Mouse (Mus musculus) embryonic fibroblast, embryonic 13.5 days (primary cell): ENCODE measurements around the gene Fkbp7.

Source experiments
- CTCF ChIP-seq: IDR thresholded peaks from 2 replicates; pipeline ENCODE4 v1.5.1; 2011; ENCODE audit warnings: mild to moderate bottlenecking, control low read depth, low read length, moderate library complexity, borderline replicate concordance; ENCODE audit not compliant: insufficient read depth
- POLR2A ChIP-seq: IDR thresholded peaks from 2 replicates; pipeline ENCODE4 v1.6.1; 2011; ENCODE audit warnings: low read depth, mild to moderate bottlenecking, control low read depth, low read length, moderate library complexity

DNA sequence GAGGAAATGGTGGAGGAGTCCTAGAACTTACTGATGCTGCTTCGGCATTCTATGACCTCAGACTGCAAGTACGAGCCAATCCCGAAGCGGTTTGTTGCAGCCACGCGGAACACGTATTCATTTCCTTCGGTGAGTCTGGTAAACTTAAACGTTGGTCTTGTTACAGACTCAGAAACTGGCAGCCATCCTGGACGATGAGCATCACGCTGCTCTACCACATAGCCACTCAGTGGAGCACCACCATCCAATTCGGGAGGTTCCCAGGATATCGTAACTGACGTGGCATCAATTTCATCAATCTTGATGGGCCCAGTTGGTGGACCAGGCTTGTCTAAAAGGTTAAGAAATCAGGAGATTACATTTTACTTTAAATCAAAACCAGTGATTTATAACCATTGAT, 46.7 kb upstream of the Fkbp7 start:
- no peak for TF ChIP-seq CTCF
- TF ChIP-seq POLR2A: no peak
